Comparison of ENCODE assay signal across 16 mouse cellular contexts in genomic region chr2:33996331-33996730, GRCm38 (mm10).
"Had no signal": no experiment of that assay in that cellular context is flagged by ENCODE, and none has a peak within 500 bp of the region (broad histone marks: within the 10 kb centered on the region; RNA-seq: fewer than 3 reads in every experiment).

No protein-coding gene starts in this region.

- H3K4me1 ChIP-seq: neural tube, embryonic 12.5 days; neural tube, embryonic 13.5 days; neural tube, embryonic 15.5 days; stomach, embryonic 15.5 days had no signal

- H3K9ac ChIP-seq: neural tube, embryonic 12.5 days; neural tube, embryonic 13.5 days; neural tube, embryonic 15.5 days; stomach, embryonic 15.5 days had no signal

- H3K27me3 ChIP-seq: neural tube, embryonic 12.5 days; neural tube, embryonic 13.5 days; neural tube, embryonic 15.5 days; stomach, embryonic 15.5 days had no signal

- DNase-seq: retina, postnatal 1 day; right cerebral cortex, adult 18-20 months; right cerebral cortex, postnatal 14 days; right cerebral cortex, postnatal 25 days; right cerebral cortex, postnatal 4 days; spleen, adult 18-20 months; thymus, adult 18-20 months; thymus, adult 2 months; thymus, postnatal 25 days; thymus, postnatal 36 days; thymus, postnatal 4 days had no signal

- H3K4me3 ChIP-seq: neural tube, embryonic 12.5 days; neural tube, embryonic 13.5 days; neural tube, embryonic 15.5 days; stomach, embryonic 15.5 days had no signal

- H3K9me3 ChIP-seq: neural tube, embryonic 12.5 days; neural tube, embryonic 13.5 days; stomach, embryonic 15.5 days had no signal

- H3K27ac ChIP-seq: neural tube, embryonic 12.5 days; neural tube, embryonic 13.5 days; neural tube, embryonic 15.5 days; stomach, embryonic 15.5 days; stomach, postnatal 0 days had no signal

- H3K36me3 ChIP-seq: neural tube, embryonic 12.5 days; neural tube, embryonic 13.5 days; neural tube, embryonic 15.5 days; stomach, embryonic 15.5 days had no signal

- H3K4me2 ChIP-seq: neural tube, embryonic 12.5 days; neural tube, embryonic 13.5 days; neural tube, embryonic 15.5 days; stomach, embryonic 15.5 days had no signal
